Comparison of ENCODE assay signal across 8 mouse cellular contexts in genomic region chr3:152122101-152122500, GRCm38 (mm10). TPM values are rescaled to one million over a fixed set of nuclear protein-coding genes. Genes with fewer than 3 reads are reported as not detected.
DNase-seq lines count a peak whose midpoint lies in the region; ATAC-seq lines count a peak whose summit lies in the region.

No protein-coding gene starts in this region.

- DNase-seq in left cerebral cortex, postnatal 4 days = peak; percentile 35
- DNase-seq in left cerebral cortex, adult 8-10 months (ENCODE audit: low spot score in 2 of 2) = no peak
- peak; percentile 82 for DNase-seq in adrenal gland, postnatal 25 days
- peak; percentile 81 to 87 for DNase-seq in heart, adult 9 months (ENCODE audit: low spot score in 2 of 2)
- DNase-seq in kidney, postnatal 14 days = peak; percentile 87
- DNase-seq in layer of hippocampus, adult 8-10 months (ENCODE audit: low spot score in 2 of 2) = no peak
- no peak for DNase-seq in layer of hippocampus, adult 9-10 months (ENCODE audit: low spot score)

- peak; percentile 79 for ATAC-seq in megakaryocyte-erythroid progenitor cell, adult 5-6 weeks (replicated peaks; ENCODE audit: low FRiP score, low TSS enrichment, poor library complexity, severe bottlenecking)

- intact Hi-C loops in left cerebral cortex, postnatal 4 days (cut with DNase I) = no loop called here

RNA-seq across cellular contexts. Expression of gene Gipc2, which starts 43.9 kb away (rescaled TPM):
- 1 to 10 TPM; 4.0 to 7.3 TPM for total RNA-seq in left cerebral cortex, postnatal 4 days (2021)
- 1 to 10 TPM; 3.3 to 6.7 (median 5.0) TPM for total RNA-seq in left cerebral cortex, adult 8-10 months (2022)
- total RNA-seq in adrenal gland, postnatal 25 days (2021) = 1.1 TPM in 1 of 2 replicates, not detected in the other
- total RNA-seq in megakaryocyte-erythroid progenitor cell, adult 5-6 weeks (2014; fragmentation: Nextera tagmentation) = not detected in 2 replicates
- total RNA-seq in megakaryocyte-erythroid progenitor cell, adult 5-6 weeks (2017) = not detected in 2 replicates
- 1 to 10 TPM in 3 of 4 experiments, under 1 TPM in 1; 0.68 to 1.9 (median 1.5) TPM for total RNA-seq in layer of hippocampus, adult 8-10 months (2022)

Comparison
In these comparisons a context has a peak if more than half of its experiments do, and no peak if none do; other contexts are left out.
1. DNase-seq: peak in left cerebral cortex, postnatal 4 days (single experiment), adrenal gland, postnatal 25 days (single experiment), heart, adult 9 months (2 of 2) and kidney, postnatal 14 days (single experiment); none in left cerebral cortex, adult 8-10 months (0 of 2), layer of hippocampus, adult 8-10 months (0 of 2) and layer of hippocampus, adult 9-10 months (single experiment).